Mouse (Mus musculus) layer of hippocampus, adult 2 months (tissue): ENCODE results near the gene Adam6a. TPM values are rescaled to one million over a fixed set of nuclear protein-coding genes. Genes with fewer than 3 reads are reported as not detected.
A peak's percentile ranks its signal among the peaks of the same experiment; 100 is the strongest.
"Not testable (repeated sequence)": the region's sequence is repeated elsewhere in the genome, so short reads cannot be mapped to it uniquely, and the experiment has no call there.

Experiments
- DNase-seq, 2 experiments: peaks; one replicate each; pipeline ENCODE4 v3.0.0; 2022; ENCODE audit warnings: low spot score in 2 of 2
- H3K27ac ChIP-seq: fragments of 200-600 bp; 2 replicates; pipeline ENCODE4 v1.8.1; 2022
- H3K4me3 ChIP-seq: fragments of 200-600 bp; 2 replicates; pipeline ENCODE4 v1.8.1; 2022; ENCODE audit warnings: mild to moderate bottlenecking
- CTCF ChIP-seq: fragments of 200-600 bp; conservative IDR thresholded peaks from 2 replicates; pipeline ENCODE4 v1.8.1; 2022; ENCODE audit warnings: antibody characterized with exemption, mild to moderate bottlenecking, moderate library complexity
- long read RNA-seq, 2 experiments: library from polyadenylated mRNA; stranded (forward); transcript quantifications; one replicate each; pipeline ENCODE4 v2.0.0; 2021; ENCODE audit warnings: borderline mapping rate in 2 of 2
- total RNA-seq, 2 experiments: library from RNA; stranded (reverse); gene quantifications; 2 replicates each; pipeline ENCODE4 v1.2.3; 2021

The Adam6a gene
- not detected for total RNA-seq
- long read RNA-seq, experiment 1, result 0 reads
- long read RNA-seq, experiment 2, result 0 reads

DNA sequence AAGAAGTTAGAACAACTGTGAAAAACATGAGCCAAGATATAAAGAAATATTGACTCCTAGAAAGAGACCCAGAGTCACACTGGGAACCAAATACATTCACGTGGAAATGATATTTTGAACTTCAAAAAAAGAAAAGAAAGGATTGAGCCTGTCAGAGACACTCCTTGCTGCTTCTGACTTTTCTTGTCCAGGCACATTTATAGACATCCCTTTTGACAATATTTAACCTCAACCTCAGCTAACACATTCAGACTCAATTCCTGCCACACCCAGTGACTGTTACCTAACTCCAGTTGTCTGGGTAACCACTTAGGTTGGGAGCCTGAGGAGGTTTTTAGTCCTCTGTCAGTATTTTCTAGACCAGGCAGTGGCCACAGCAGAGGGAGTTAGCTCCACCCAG, at the start of gene Adam6a:
TSS of gene Adam6a (plus strand) at position 301 of the 400 bp plus-strand sequence.
- not testable (repeated sequence) for H3K4me3 ChIP-seq, DNase-seq, H3K27ac ChIP-seq

DNA sequence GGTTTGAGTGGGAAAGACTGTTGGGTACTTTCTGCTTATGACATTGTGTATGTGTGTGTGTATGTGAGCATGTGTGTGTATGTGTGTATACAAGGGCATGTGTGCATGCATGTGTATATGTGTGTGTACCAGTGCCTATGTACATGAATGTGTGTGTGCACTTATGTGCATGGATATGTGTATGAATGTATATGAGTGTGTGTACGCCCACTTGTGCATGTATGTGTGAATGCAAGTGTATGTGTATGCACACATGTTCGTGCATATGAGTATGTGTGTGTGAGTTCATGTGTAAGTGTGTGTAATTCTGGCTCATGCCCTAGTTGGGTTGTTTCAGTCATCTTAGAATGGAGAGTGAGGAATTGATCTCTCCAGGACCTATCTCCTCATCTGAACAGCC, 17.8 kb upstream of the Adam6a start:
- H3K4me3 ChIP-seq, result no peak overlapping the region
- no peak for DNase-seq
- TF ChIP-seq CTCF, result no peak
- no peak overlapping the region for H3K27ac ChIP-seq

- Histone ChIP-seq H3K4me3 (no peak overlapping the region), H3K27ac (no peak overlapping the region)
- DNase-seq, result no peak
- peak; percentile 48 for TF ChIP-seq CTCF
Measured at GRCm38 (mm10) chr12:113578241-113578640, 34.5 kb downstream of the Adam6a start.

DNA sequence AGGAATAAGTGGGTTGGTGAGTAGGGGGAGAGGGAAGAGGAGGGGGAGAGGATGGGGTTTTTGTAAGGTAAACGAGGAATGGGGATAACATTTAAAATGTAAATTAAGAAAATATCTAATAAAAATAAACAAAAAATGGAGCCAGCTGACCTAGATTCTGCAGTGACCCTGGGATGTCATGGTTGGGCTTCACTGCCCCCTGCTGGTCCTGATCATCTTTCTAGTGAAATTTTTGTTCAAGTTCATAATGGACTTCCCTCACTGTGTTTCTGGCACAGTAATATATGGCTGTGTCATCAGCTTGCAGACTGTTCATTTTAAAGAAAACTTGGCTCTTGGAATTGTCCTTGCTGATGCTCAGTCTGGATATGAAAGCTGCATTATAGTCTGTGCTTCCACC, 44.3 kb downstream of the Adam6a start:
- peak; percentile 31 for TF ChIP-seq CTCF
- Histone ChIP-seq H3K4me3 (no peak overlapping the region), H3K27ac (no peak overlapping the region)
- DNase-seq, result no peak

Other genes starting within 250 kb of the Adam6a start
- gene Adam6b, start 54.4 kb upstream of the Adam6a start, total RNA-seq, result not detected